Mouse (Mus musculus) pancreas, adult 10 weeks (tissue): ENCODE measurements around the gene Rex2. TPM values are rescaled to one million over a fixed set of nuclear protein-coding genes. Genes with fewer than 3 reads are reported as not detected.

Experiments used
- polyA plus RNA-seq: library from polyadenylated mRNA; stranded (reverse); fragments of 350-450 nt; fragmentation: Illumina TruSeq; extraction: RNeasy Lipid Tissue Mini Kit (QIAGEN cat#74804); gene quantifications from one replicate; pipeline ENCODE4 v1.2.3, GENCODE M21; 2015; ENCODE audit warnings: low read depth, low replicate concordance; ENCODE audit not compliant: insufficient read depth

The Rex2 gene
- polyA plus RNA-seq: not detected

GRCm38 (mm10) chr4:147021550-147021949 lies at the start of gene Rex2:
Gene Rex2 (plus strand): TSS chr4:147021850.

Other genes starting within 250 kb of the Rex2 start
- not detected for gene Gm21411, start 112.3 kb upstream of the Rex2 start, polyA plus RNA-seq
- gene Zfp989, start 49.9 kb upstream of the Rex2 start, polyA plus RNA-seq: not detected
- 2.0 TPM for gene Zfp991, start 110.2 kb downstream of the Rex2 start, polyA plus RNA-seq